Mouse (Mus musculus): ENCODE measurements around the gene Fbxl8. TPM values are rescaled to one million over a fixed set of nuclear protein-coding genes. Genes with fewer than 3 reads are reported as not detected.
"Not testable (repeated sequence)": the region's sequence is repeated elsewhere in the genome, so short reads cannot be mapped to it uniquely, and the experiment has no call there.

Fbxl8 gene
- polyA plus RNA-seq, 1 experiment from 2014 or later, result 1.1 TPM

- Histone ChIP-seq H3K9ac (peak overlapping the region; percentile 69), H3K36me3 (peaks cover 3% of the 10 kb centered on the region), H3K4me1 (replicated peaks) (peaks cover 48% of the 10 kb centered on the region), H3K4me2 (peak overlapping the region; percentile 82), H3K4me3 (peak overlapping the region; percentile 55), H3K27ac (no peak overlapping the region), H3K27me3 (peaks cover 26% of the 10 kb centered on the region), H3K9me3 (no peaks in the 10 kb centered on the region)
- 7% methylated on average over 31 of the region's 31 CpGs for WGBS
- ATAC-seq (ENCODE audit: low FRiP score), result no peak
Observed at GRCm38 (mm10) chr8:105290554-105291314, 26.3 kb downstream of the Fbxl8 start.

DNA sequence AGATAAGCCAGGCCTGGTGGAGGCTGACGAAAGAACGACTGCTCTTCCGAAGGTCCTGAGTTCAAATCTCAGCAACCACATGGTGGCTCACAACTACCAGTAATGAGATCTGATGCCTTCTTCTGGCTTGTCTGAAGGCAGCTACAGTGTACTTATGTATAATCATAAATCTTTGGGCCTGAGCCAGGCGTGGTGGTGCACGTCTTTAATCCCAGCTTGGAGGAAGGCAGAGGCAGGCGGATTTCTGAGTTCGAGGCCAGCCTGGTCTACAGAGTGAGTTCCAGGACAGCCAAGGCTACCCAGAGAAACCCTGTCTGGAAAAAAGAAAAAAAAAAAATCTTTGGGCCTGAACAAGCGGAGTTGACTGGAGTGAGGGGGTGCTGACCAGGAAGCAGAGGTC is 26.9 kb downstream of the Fbxl8 start:
- H3K9ac ChIP-seq; ATAC-seq (ENCODE audit: low FRiP score); H3K9me3 ChIP-seq; H3K36me3 ChIP-seq; H3K27ac ChIP-seq; H3K4me2 ChIP-seq: not testable (repeated sequence)
- peaks cover 42% of the 10 kb centered on the region for H3K4me1 ChIP-seq (replicated peaks)
- WGBS, result 89% methylated on average over 8 of the region's 8 CpGs
- H3K27me3 ChIP-seq, result peaks cover 26% of the 10 kb centered on the region
- H3K4me3 ChIP-seq, result 0 out of 2 replicates have a peak overlapping the region, but pooled peaks have one; percentile 55

DNA sequence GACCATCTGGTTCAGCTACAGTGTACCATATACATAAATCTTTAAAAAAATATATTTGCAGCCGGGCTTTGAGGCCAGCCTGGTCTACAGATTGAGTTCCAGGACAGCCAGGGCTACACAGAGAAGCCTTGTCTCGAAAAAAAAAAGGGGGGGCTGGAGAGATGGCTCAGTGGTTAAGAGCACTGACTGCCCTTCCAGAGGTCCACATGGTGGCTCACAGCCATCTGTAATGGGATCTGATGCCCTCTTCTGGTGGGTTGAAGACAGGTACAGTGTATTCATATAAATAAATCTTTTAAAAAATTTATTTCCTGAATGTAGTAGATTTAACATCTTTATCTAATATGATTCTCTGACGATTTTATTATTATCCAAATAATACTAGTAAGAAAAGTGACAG is 27.4 kb downstream of the Fbxl8 start:
- H3K9ac ChIP-seq; H3K4me2 ChIP-seq; ATAC-seq (ENCODE audit: low FRiP score); H3K36me3 ChIP-seq; H3K9me3 ChIP-seq; H3K4me3 ChIP-seq; H3K27ac ChIP-seq: not testable (repeated sequence)
- WGBS, result 75% methylated on average over 3 of the region's 3 CpGs
- Histone ChIP-seq H3K27me3 (peaks cover 26% of the 10 kb centered on the region), H3K4me1 (replicated peaks) (peaks cover 40% of the 10 kb centered on the region)

- no peaks in the 10 kb centered on the region for H3K9me3 ChIP-seq
- peaks cover 38% of the 10 kb centered on the region for H3K4me1 ChIP-seq (replicated peaks)
- 79% methylated on average over 7 of the region's 7 CpGs for WGBS
- no peak overlapping the region for H3K9ac ChIP-seq
- H3K27ac ChIP-seq, result no peak overlapping the region
- H3K4me2 ChIP-seq, result no peak overlapping the region
- ATAC-seq (ENCODE audit: low FRiP score), result no peak
- no peak overlapping the region for H3K4me3 ChIP-seq
- no peaks in the 10 kb centered on the region for H3K36me3 ChIP-seq
- peaks cover 26% of the 10 kb centered on the region for H3K27me3 ChIP-seq
Observed at GRCm38 (mm10) chr8:105292471-105292870, 28.0 kb downstream of the Fbxl8 start.

- H3K9me3 ChIP-seq, result no peaks in the 10 kb centered on the region
- WGBS, result 65% methylated on average over 19 of the region's 19 CpGs
- H3K27ac ChIP-seq, result no peak overlapping the region
- peaks cover 26% of the 10 kb centered on the region for H3K27me3 ChIP-seq
- no peaks in the 10 kb centered on the region for H3K36me3 ChIP-seq
- H3K9ac ChIP-seq, result no peak overlapping the region; the same call in 1 of the 2 replicates
- peaks cover 35% of the 10 kb centered on the region for H3K4me1 ChIP-seq (replicated peaks)
- ATAC-seq (ENCODE audit: low FRiP score), result no peak
- no peak overlapping the region for H3K4me3 ChIP-seq
- H3K4me2 ChIP-seq, result no peak overlapping the region
Observed at GRCm38 (mm10) chr8:105293405-105293804, 29.0 kb downstream of the Fbxl8 start.

DNA sequence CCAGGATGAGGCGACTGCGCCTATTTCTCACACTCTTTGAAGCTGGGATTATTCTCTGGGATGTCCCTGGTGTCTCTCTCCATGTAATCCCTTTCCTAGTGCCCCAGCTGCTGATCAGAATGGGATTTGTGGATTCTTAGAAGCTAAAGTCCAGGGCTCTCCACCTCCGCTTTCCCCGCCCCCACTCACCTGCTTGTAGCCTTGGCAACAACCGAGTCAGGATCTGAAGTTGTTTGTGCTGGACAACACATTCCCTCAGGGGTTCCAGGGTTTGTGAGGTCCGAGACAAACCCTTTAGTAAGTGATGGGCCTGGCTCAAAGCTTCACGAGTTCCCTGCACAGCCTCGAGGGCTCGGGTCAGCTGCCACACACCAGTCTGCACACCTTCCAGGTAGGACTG is 30.3 kb downstream of the Fbxl8 start:
- no peak overlapping the region for H3K27ac ChIP-seq
- H3K4me1 ChIP-seq (replicated peaks), result peaks cover 42% of the 10 kb centered on the region
- H3K4me2 ChIP-seq, result 0 out of 2 replicates have a peak overlapping the region, but pooled peaks have one; percentile 21
- no peaks in the 10 kb centered on the region for H3K9me3 ChIP-seq
- no peak overlapping the region for H3K9ac ChIP-seq
- peaks cover 9% of the 10 kb centered on the region for H3K36me3 ChIP-seq
- peak overlapping the region; percentile 5; the same call in 1 of the 2 replicates for H3K4me3 ChIP-seq
- WGBS, result 74% methylated on average over 9 of the region's 9 CpGs
- ATAC-seq (ENCODE audit: low FRiP score), result no peak
- H3K27me3 ChIP-seq, result peaks cover 26% of the 10 kb centered on the region

- Histone ChIP-seq H3K27me3 (peaks cover 25% of the 10 kb centered on the region), H3K9me3 (no peaks in the 10 kb centered on the region), H3K9ac (no peak overlapping the region), H3K4me3 (peak overlapping the region; percentile 8; the same call in 1 of the 2 replicates), H3K36me3 (peaks cover 14% of the 10 kb centered on the region), H3K27ac (no peak overlapping the region), H3K4me2 (0 out of 2 replicates have a peak overlapping the region, but pooled peaks have one; percentile 21), H3K4me1 (replicated peaks) (peaks cover 40% of the 10 kb centered on the region)
- 73% methylated on average over 11 of the region's 11 CpGs for WGBS
- no peak for ATAC-seq (ENCODE audit: low FRiP score)
Observed at GRCm38 (mm10) chr8:105295256-105295655, 30.8 kb downstream of the Fbxl8 start.

DNA sequence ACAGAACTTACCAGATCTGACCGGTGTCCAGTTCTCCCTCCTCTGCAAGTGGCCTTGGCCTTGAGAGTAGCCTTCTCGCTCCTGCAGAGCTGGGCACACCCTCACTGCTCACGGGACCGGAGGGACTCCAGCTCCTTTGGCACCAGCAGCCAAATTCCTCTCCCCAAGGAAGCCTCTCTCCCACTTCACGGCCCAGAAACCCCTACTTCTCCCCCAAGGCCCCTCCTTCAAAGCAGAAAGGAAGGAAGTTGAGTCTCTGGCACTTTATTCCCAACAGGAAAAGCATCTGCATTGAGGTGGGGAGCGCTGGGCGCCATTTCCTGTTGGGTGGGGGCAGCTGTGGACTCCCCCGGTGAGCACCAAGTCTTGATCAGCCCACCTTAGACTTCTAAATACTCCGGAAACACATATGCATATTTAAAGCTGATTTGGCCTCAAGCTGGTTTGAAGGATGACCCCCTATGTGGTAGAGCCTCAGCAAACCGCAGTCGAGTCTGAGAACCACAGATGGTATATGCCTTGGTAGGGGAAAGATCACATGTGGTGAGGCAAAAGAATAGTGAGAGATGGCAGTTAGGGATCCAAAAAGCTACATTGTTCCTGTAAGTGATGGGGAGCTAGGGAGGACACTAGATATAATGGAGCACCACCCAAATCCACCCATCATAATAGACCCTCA is 31.6 kb downstream of the Fbxl8 start, which contains the start of gene Exoc3l:
TSS of gene Exoc3l (minus strand) at position 207 of the 679 bp plus-strand sequence.
- Histone ChIP-seq H3K27me3 (peaks cover 19% of the 10 kb centered on the region), H3K4me1 (replicated peaks) (peaks cover 32% of the 10 kb centered on the region), H3K4me2 (peak within 1 kb of the TSS; percentile 99), H3K4me3 (peak within 1 kb of the TSS; percentile 100), H3K27ac (no peak within 1 kb of the TSS), H3K36me3 (peaks cover 22% of the 10 kb centered on the region), H3K9me3 (no peaks in the 10 kb centered on the region), H3K9ac (0 out of 2 replicates have a peak within 1 kb of the TSS, but pooled peaks have one; percentile 98)
- WGBS, result 61% methylated on average over 11 of the region's 11 CpGs
- no peak for ATAC-seq (ENCODE audit: low FRiP score)

GRCm38 (mm10) chr8:105297511-105298192 is 33.2 kb downstream of the Fbxl8 start, which contains the start of gene E2f4:
E2f4 (plus strand) TSS chr8:105297663.
- Histone ChIP-seq H3K27ac (peak within 1 kb of the TSS; percentile 76), H3K27me3 (peaks cover 12% of the 10 kb centered on the region), H3K36me3 (peaks cover 38% of the 10 kb centered on the region), H3K4me2 (peak within 1 kb of the TSS; percentile 99), H3K9me3 (no peaks in the 10 kb centered on the region), H3K4me3 (peak within 1 kb of the TSS; percentile 100), H3K9ac (peak within 1 kb of the TSS; percentile 98), H3K4me1 (replicated peaks) (peaks cover 30% of the 10 kb centered on the region)
- under 1% methylated on average over 58 of the region's 58 CpGs for WGBS
- peak; percentile 86 for ATAC-seq (ENCODE audit: low FRiP score)

DNA sequence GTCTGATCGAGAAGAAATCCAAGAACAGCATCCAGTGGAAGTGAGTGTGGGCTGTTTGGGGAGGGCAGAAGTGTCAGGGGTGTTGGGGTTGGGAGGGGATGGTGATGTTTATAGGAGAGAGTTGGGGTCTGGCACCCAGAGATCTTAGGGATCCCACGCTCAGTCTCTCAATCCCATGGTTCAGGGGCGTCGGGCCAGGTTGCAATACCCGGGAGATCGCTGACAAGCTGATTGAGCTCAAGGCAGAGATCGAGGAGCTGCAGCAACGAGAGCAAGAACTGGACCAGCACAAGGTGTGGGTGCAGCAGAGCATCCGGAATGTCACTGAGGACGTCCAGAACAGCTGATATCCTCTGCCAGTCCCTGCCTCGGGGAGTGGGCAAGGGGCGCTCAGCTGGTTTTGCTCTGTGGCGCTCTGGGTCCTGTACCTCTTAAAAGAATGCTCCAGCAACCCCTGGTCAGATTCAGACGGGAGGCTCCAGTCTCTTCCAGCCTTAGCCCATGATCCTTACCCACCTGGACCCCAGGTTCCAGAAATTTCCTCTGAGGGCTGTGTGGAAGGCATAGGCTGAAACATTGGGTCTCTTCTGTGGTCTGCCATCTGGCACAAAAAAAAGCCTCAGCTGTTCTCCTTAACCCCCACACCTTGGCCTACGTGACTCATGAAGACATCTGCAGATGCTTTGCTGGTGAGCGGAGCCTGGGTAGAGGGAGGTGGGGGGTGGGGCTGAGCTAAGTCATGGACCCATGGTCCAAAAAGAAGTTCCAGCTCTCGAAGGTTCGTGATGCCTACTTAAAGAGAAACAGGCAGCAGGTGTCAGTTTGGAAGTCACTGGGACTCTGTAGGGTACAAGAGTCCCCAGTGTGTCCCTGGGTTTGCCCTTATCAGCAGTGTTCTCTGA is 34.2 kb downstream of the Fbxl8 start:
- no peaks in the 10 kb centered on the region for H3K9me3 ChIP-seq
- no peak overlapping the region for H3K27ac ChIP-seq
- H3K9ac ChIP-seq, result peak overlapping the region; percentile 98
- H3K27me3 ChIP-seq, result peaks cover 6% of the 10 kb centered on the region; the same call in 1 of the 2 replicates
- peaks cover 30% of the 10 kb centered on the region for H3K4me1 ChIP-seq (replicated peaks)
- H3K4me2 ChIP-seq, result peak overlapping the region; percentile 99
- ATAC-seq (ENCODE audit: low FRiP score), result no peak
- peaks cover 46% of the 10 kb centered on the region for H3K36me3 ChIP-seq
- peak overlapping the region; percentile 100 for H3K4me3 ChIP-seq
- WGBS, result 59% methylated on average over 18 of the region's 18 CpGs

DNA sequence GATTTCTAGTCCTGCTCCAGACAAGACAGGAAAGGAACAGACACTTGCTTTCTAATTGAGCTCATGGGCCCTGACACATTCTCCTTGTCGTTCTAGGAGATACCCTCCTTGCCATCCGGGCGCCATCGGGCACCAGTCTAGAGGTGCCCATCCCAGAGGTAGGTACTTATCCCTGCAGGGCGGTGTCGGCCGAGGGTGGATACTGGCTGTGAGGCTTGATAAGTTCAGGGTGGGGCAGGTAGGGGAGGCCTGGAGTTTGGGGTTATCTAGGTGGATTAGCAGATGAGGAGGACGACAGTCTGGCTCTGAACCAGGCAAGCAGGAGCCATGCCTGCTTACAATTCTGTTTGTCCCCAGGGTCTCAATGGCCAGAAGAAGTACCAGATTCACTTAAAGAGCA is 35.5 kb downstream of the Fbxl8 start:
- WGBS, result 97% methylated on average over 8 of the region's 8 CpGs
- H3K36me3 ChIP-seq, result peaks cover 59% of the 10 kb centered on the region

More for the DNA sequence above, 35.5 kb downstream of the Fbxl8 start:
- H3K9ac ChIP-seq, result no peak overlapping the region
- peaks cover 6% of the 10 kb centered on the region; the same call in 1 of the 2 replicates for H3K27me3 ChIP-seq
- no peaks in the 10 kb centered on the region for H3K9me3 ChIP-seq
- no peak overlapping the region for H3K4me3 ChIP-seq
- no peak overlapping the region for H3K27ac ChIP-seq
- H3K4me2 ChIP-seq, result no peak overlapping the region
- ATAC-seq (ENCODE audit: low FRiP score), result no peak
- H3K4me1 ChIP-seq (replicated peaks), result peaks cover 40% of the 10 kb centered on the region
